Mouse (Mus musculus): ENCODE results near the gene Fsd1l.

DNA sequence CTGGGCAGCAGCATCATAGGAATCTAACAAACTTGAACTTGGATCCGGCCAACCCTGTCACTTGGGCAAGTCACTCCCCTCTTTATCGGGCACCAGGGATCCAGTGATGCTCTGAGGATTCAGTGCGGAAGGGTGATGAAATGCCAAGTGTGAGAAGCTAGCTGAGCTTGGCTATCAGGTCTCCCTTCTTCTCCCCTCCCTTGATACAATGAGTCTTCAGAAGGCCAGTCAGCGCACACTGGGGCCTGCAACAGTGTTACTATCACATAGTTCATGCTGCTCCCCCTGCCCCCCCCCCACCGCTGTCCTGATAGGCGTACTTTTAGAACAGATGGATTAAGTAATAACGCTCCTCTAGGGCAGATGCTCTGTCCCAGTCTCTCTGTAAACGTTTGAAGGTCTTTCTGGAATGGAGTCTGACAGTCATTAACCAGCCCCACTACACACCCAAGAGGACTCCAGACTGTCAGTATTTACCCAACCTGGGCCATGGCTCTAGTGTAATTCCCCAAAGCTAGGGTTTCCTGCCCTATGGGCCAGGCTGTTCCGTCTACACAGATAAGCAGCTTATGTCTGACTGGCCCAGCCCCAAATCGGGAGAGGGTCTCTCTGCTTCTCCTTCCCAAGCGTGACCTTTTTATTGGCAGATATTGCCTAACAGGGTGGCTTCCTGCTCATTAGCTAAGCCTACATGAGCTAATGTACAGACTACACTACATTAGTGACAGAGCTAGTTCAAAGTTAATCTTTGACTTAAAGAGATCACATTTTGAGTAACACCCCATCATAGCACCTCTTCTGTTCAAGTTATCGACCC lies 35.8 kb upstream of the Fsd1l start:
- TF ChIP-seq CTCF (conservative IDR thresholded peaks at IDR 0.05; ENCODE audit: low read length) (no peak), NANOG (IDR thresholded peaks at IDR 0.05; ENCODE audit: borderline replicate concordance, low read length) (no peak)

Measured in E14TG2a.4 (cell line).